Mouse (Mus musculus) stomach, embryonic 14.5 days (tissue): ENCODE measurements around the gene Fto. TPM values are rescaled to one million over a fixed set of nuclear protein-coding genes. Genes with fewer than 3 reads are reported as not detected.

Experiments
- ATAC-seq: fragments of 200-750 bp; cut with Nextera tagmentation; 2 replicates; pipeline ENCODE4 v1.8.0; 2017; ENCODE audit warnings: low read depth, moderate TSS enrichment; ENCODE audit not compliant: insufficient number of reproducible peaks, insufficient read depth, low FRiP score
- H3K27ac ChIP-seq: fragments of 300-500 bp; sonication (generic); 2 replicates; pipeline ENCODE4 v1.5.1; 2014; ENCODE audit warnings: mild to moderate bottlenecking, low read length, moderate library complexity, mixed read lengths
- H3K27me3 ChIP-seq: fragments of 300-500 bp; sonication (generic); 2 replicates; pipeline ENCODE4 v1.6.1; 2014; ENCODE audit warnings: low read length, control low read depth, mixed read lengths; ENCODE audit not compliant: control insufficient read depth, insufficient read depth
- H3K36me3 ChIP-seq: fragments of 300-500 bp; sonication (generic); 2 replicates; pipeline ENCODE4 v1.6.1; 2014; ENCODE audit warnings: mild to moderate bottlenecking, control low read depth, low read length, moderate library complexity, mixed read lengths; ENCODE audit not compliant: control insufficient read depth, insufficient read depth
- H3K4me1 ChIP-seq: fragments of 300-500 bp; sonication (generic); 2 replicates; pipeline ENCODE4 v1.6.1; 2014; ENCODE audit warnings: low read length, control low read depth, mixed read lengths; ENCODE audit not compliant: control insufficient read depth, insufficient read depth
- H3K4me2 ChIP-seq: fragments of 300-500 bp; sonication (generic); replicated peaks from 2 replicates; pipeline ENCODE4 v1.6.1; 2014; ENCODE audit warnings: low read depth, low read length, control low read depth
- H3K4me3 ChIP-seq: fragments of 300-500 bp; sonication (generic); 2 replicates; pipeline ENCODE4 v1.5.1; 2014; ENCODE audit warnings: low read depth, low read length, control low read depth
- H3K9ac ChIP-seq: fragments of 300-500 bp; sonication (generic); replicated peaks from 2 replicates; pipeline ENCODE4 v1.6.1; 2014; ENCODE audit warnings: low read depth, mild to moderate bottlenecking, control low read depth, low read length, moderate library complexity, mixed read lengths
- H3K9me3 ChIP-seq: fragments of 300-500 bp; sonication (generic); 2 replicates; pipeline ENCODE4 v1.6.1; 2016; ENCODE audit warnings: low read depth, low read length, control low read depth; ENCODE audit not compliant: control insufficient read depth
- WGBS: fragments of 180-500 bp; shearing (Covaris S2); extraction: QIAGEN DNeasy Blood & Tissue Kit; methylation state at CpG from one replicate; pipeline ENCODE4 v1.1.7; 2014; 5-methylcytosine and 5-hydroxymethylcytosine counted together
- polyA plus RNA-seq: library from polyadenylated mRNA; unstranded; fragments of >200 nt; fragmentation: Nextera tagmentation; extraction: Ambion mirVana; gene quantifications from 2 replicates; pipeline ENCODE4 v1.2.1, GENCODE M21; 2014

Fto gene
- polyA plus RNA-seq, 1 experiment from 2014 or later = 89.6 TPM

DNA sequence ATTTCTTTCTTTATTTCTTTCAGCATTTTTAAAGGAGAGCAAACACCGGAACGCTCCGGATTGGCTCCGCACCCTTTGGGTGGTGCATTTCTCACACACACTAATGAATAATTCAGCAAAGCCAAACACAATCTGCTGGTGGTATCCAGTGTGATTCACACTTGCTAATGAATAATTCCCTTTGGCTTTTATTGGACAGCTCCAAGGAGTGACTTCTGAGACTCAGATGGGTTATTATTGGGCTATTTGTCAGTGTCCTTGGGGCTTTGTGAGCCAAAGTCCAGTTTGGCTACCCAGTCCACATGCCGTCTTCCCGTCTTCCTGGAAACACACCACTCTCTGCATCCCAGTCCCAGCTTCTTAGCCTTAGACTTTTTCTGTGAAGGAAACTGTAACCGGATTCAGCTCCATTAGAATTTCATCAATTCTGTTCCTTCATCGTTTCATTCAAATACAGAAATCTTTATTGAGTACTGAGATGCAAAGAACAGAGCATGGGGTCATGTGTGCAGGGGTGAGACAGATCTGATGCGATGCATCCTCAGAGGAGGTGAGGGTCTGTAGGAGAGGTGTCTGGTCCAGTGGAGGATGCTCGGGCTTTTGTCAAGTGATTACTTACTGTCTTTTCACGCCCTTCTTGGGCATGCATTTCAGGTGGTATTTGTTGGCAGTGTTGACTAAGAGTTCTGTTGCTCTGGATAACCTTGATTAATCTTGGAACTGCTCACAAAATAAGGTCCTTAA is 42.8 kb downstream of the Fto start:
- Histone ChIP-seq H3K27ac (no peak overlapping the region), H3K27me3 (no peaks in the 10 kb centered on the region), H3K9me3 (no peaks in the 10 kb centered on the region), H3K4me3 (no peak overlapping the region), H3K36me3 (no peaks in the 10 kb centered on the region), H3K4me1 (peaks cover 7% of the 10 kb centered on the region; the same call in 1 of the 2 replicates), H3K4me2 (no peak overlapping the region), H3K9ac (no peak overlapping the region)
- no peak for ATAC-seq
- WGBS = 88% methylated on average over 11 of the region's 11 CpGs

DNA sequence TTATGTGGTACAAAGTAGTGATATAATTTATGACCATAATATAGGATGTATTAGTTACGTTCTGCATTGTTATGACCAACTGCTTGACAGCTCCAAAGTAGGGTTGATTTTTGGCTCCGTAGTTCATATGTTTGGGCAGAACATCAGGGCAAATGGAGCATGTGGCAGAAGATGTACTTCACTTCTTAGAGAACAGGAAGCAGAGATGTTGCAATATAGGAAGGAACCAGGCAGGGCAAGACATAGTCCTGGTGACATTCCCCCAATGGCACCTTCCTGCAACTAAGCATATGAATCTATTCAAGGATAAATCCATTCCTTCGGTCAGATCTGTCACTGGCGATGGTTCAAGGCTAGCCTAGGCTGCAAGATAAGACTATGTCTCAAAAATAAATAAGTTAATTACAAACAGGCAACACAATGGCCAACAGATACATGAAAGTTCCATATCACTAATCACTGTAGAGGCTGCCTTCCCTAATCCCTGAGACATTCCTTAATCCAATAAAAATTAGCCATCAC is 44.2 kb downstream of the Fto start:
- H3K27ac ChIP-seq = no peak overlapping the region
- no peak overlapping the region for H3K9ac ChIP-seq
- no peak overlapping the region for H3K4me2 ChIP-seq
- 89% methylated on average over 4 of the region's 4 CpGs for WGBS
- ATAC-seq = no peak
- no peak overlapping the region for H3K4me3 ChIP-seq
- H3K27me3 ChIP-seq = no peaks in the 10 kb centered on the region
- no peaks in the 10 kb centered on the region for H3K9me3 ChIP-seq
- H3K36me3 ChIP-seq = no peaks in the 10 kb centered on the region
- H3K4me1 ChIP-seq = peaks cover 7% of the 10 kb centered on the region; the same call in 1 of the 2 replicates

DNA sequence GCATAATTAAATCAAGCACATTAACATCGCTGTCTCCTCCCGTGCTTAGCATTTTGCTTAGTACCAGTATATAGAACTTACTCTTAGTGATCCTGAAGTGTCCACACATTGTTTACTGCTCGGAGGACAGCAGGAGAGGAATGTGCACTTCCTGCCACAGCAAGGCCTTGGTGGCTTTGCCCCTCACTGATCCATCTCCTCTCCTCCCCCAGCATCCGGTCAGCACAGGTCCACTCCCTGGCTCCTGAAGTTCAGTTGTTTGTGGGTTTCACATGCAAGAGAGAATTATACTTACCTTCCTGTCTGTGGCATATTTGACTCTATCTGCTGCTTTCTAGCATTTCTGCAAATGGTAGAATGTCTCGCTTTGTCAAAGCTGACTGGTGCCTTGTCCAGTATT is 44.7 kb downstream of the Fto start:
- WGBS = 73% methylated on average over 5 of the region's 5 CpGs

DNA sequence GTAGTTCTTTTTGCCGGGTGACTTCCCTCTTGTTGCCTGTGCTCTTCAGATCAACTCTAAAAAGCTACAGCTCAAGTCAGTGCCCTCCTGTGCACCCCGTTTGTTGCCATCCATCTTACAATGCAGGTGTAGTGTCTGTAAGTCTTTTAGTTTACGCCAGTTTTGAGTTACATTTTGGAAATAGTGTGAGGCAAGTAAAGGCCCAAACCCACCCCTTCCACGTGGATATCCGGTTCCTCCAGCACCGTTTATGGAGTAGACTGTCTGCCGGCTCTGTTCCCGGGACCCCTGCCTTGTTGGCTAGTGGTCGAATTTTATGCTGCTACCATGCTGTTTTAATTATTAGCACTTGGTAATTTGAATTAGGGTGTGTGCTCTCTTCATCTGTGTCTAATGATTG is 46.2 kb downstream of the Fto start:
- Histone ChIP-seq H3K9me3 (no peaks in the 10 kb centered on the region), H3K4me1 (peaks cover 7% of the 10 kb centered on the region; the same call in 1 of the 2 replicates), H3K4me3 (no peak overlapping the region), H3K36me3 (no peaks in the 10 kb centered on the region; the same call in 1 of the 2 replicates), H3K27ac (no peak overlapping the region), H3K27me3 (no peaks in the 10 kb centered on the region), H3K9ac (no peak overlapping the region), H3K4me2 (no peak overlapping the region)
- WGBS = 80% methylated on average over 9 of the region's 9 CpGs
- ATAC-seq = no peak

More for the DNA sequence above, 44.7 kb downstream of the Fto start:
- no peak overlapping the region for H3K9ac ChIP-seq
- no peaks in the 10 kb centered on the region for H3K27me3 ChIP-seq
- no peak overlapping the region for H3K4me2 ChIP-seq
- no peaks in the 10 kb centered on the region for H3K9me3 ChIP-seq
- H3K27ac ChIP-seq = no peak overlapping the region
- no peaks in the 10 kb centered on the region; the same call in 1 of the 2 replicates for H3K36me3 ChIP-seq
- H3K4me1 ChIP-seq = peaks cover 7% of the 10 kb centered on the region; the same call in 1 of the 2 replicates
- ATAC-seq = no peak
- H3K4me3 ChIP-seq = no peak overlapping the region

DNA sequence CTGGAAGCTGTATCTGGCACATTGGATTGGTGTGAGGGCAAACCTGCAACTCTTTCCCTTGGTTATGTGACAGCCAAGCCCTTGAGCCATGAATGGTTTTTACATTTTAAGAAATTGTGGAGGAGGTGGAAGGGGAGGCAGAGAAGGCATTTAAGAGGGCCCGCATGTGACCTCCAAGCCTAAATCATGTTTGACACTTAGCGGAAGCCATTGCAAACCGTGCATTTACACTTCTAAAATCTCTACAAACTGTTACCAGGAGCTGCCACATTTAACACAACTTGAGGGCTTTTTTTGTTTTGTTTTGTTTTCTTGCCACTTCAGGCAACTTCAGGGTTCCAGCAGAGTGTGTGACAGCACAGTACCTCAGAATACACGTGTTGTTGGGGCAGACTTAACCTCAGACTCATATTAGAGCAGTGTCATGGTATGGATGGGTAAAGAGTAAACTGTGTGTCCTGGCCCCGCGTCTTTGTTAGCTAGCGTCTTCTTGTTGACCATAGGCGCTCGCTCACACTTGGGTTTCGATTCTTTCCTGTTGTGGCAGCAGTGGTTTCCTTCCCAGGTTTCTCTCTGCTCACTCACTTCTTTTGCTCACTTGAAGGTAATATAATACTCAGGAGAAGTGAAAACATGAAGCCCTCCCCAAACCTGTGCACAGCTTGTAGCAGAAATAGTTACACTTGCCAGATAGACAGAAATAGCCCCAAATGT is 47.5 kb downstream of the Fto start:
- WGBS = 79% methylated on average over 10 of the region's 10 CpGs
- ATAC-seq = no peak
- no peaks in the 10 kb centered on the region for H3K27me3 ChIP-seq

DNA sequence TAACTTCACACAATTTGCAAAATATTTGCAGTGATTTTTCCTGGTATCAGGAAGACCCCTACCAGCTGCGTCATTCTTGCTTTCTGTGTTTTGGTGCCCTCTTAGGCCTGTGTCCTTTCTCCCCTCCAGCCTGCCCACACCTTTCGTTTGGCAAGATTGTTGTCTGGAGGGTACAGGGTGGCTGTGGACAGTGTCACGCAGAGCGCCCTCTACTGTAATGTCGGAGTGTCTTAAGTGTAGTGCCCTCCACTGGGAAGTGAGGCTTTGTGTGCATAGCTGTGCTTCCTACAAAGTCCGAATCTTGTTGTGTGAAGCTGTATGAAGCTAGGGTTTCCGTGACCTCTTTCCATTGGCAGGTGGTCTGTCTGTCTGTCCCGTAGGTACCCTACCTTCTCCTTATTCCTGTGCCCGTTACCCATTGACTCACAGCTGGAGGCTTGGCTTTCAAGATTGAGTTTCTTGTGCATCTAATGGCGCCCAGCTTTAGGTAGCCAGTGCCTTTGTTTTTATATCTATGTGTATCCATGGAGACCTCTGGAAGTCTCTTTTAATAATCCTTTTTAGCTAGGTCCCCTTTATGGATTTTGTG is 50.0 kb downstream of the Fto start:
- no peak overlapping the region for H3K9ac ChIP-seq
- H3K36me3 ChIP-seq = no peaks in the 10 kb centered on the region; the same call in 1 of the 2 replicates
- no peak overlapping the region for H3K4me3 ChIP-seq
- H3K9me3 ChIP-seq = no peaks in the 10 kb centered on the region
- 0 out of 2 replicates have a peak, but pooled peaks cover 3% of the 10 kb centered on the region for H3K4me1 ChIP-seq
- no peak overlapping the region for H3K27ac ChIP-seq
- H3K27me3 ChIP-seq = no peaks in the 10 kb centered on the region
- WGBS = 92% methylated on average over 10 of the region's 10 CpGs
- ATAC-seq = no peak
- H3K4me2 ChIP-seq = no peak overlapping the region

More for the DNA sequence above, 47.5 kb downstream of the Fto start:
- Histone ChIP-seq H3K9me3 (no peaks in the 10 kb centered on the region), H3K9ac (no peak overlapping the region), H3K36me3 (no peaks in the 10 kb centered on the region; the same call in 1 of the 2 replicates), H3K27ac (no peak overlapping the region), H3K4me2 (no peak overlapping the region), H3K4me3 (no peak overlapping the region), H3K4me1 (0 out of 2 replicates have a peak, but pooled peaks cover 3% of the 10 kb centered on the region)

DNA sequence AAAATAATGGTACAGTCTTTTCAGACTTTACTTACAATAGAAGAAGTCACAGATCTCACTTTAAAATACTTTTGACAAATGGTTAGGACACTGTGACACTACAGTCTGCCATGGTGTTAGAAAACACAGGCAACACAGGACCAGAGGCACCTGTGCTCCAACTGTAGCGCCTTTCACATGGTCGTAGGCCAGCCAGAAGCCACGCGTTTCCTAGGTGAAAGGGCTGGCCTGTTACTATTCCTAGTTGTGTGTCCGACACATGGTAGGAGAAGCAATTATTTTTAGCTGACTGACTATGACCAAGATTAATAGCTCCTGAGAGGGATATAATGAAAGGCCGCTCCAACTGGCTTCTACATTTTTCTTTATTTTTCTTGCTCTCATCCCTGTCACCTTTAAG is 50.9 kb downstream of the Fto start:
- ATAC-seq = no peak
- H3K36me3 ChIP-seq = no peaks in the 10 kb centered on the region; the same call in 1 of the 2 replicates
- no peak overlapping the region for H3K27ac ChIP-seq
- no peaks in the 10 kb centered on the region for H3K27me3 ChIP-seq
- no peaks in the 10 kb centered on the region for H3K9me3 ChIP-seq
- no peak overlapping the region for H3K9ac ChIP-seq
- no peak overlapping the region for H3K4me2 ChIP-seq
- H3K4me3 ChIP-seq = no peak overlapping the region
- H3K4me1 ChIP-seq = 0 out of 2 replicates have a peak, but pooled peaks cover 3% of the 10 kb centered on the region
- 73% methylated on average over 6 of the region's 6 CpGs for WGBS

DNA sequence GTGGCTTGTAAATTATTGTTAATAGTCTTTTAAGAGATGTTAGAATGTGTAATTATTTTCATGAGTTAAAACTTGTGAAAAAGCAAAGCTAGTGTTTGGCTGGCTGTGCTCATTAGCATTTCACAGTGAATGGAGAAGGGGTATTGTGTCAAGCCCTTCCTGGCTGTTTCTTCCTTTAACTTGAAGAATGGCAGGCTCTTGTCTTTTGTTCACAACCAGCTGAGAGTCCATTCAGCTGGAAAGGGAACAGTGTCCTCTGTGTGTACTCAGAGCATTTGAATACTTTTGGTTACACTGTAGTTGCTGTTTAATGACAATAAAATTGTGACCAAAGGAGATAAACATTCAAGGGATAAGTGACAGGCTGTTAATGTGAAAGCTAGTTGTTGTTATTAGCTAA is 52.5 kb downstream of the Fto start:
- no peak overlapping the region for H3K4me3 ChIP-seq
- H3K27ac ChIP-seq = no peak overlapping the region
- H3K27me3 ChIP-seq = no peaks in the 10 kb centered on the region
- peaks cover 8% of the 10 kb centered on the region for H3K4me1 ChIP-seq
- ATAC-seq = no peak
- no peaks in the 10 kb centered on the region; the same call in 1 of the 2 replicates for H3K36me3 ChIP-seq
- H3K9me3 ChIP-seq = no peaks in the 10 kb centered on the region
- no peak overlapping the region for H3K4me2 ChIP-seq
- H3K9ac ChIP-seq = no peak overlapping the region
